Mouse (Mus musculus): ENCODE measurements around the gene AC192777.2. TPM values are rescaled to one million over a fixed set of nuclear protein-coding genes. Genes with fewer than 3 reads are reported as not detected.

The AC192777.2 gene
- polyA plus RNA-seq (2012; ENCODE audit: low replicate concordance), result not detected in 2 replicates

DNA sequence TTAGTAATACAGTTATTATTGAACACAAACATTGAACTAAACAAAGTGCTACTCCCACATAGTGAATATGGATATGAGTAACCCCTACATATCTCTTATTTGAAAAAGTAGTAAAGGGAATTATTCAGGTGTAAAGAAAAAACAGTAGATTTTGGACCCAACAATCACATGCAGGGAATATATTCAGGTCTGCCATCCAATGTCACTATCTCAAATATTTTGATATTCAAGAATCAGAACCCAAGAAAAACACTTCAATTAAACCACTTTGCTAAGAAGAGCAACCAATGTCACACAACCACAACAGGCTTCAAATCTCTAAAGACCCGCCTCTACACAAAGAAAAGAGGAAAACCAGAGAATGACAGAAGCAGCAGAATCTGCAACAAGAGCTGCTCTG is at the start of gene AC192777.2:
TSS of gene AC192777.2 (plus strand) at position 301 of the 400 bp plus-strand sequence.

Other genes starting within 250 kb of the AC192777.2 start
- not detected in 2 replicates for gene Esp38, start 144.9 kb upstream of the AC192777.2 start, polyA plus RNA-seq (2012; ENCODE audit: low replicate concordance)
- gene Pgk2, start 113.2 kb downstream of the AC192777.2 start, polyA plus RNA-seq (2012; ENCODE audit: low replicate concordance), result not detected in 2 replicates
- gene Crisp3, start 146.8 kb downstream of the AC192777.2 start, polyA plus RNA-seq (2012; ENCODE audit: low replicate concordance), result not detected in 2 replicates
- gene Crisp1, start 223.8 kb downstream of the AC192777.2 start, polyA plus RNA-seq (2012; ENCODE audit: low replicate concordance), result not detected in 2 replicates

Measured in leukemia stem cell, adult 10-12 weeks (primary cell).